Mouse (Mus musculus) thymus, adult 2 months (tissue): ENCODE results near the gene Nme7.

ENCODE experiments used
- CTCF ChIP-seq: fragments of 200-500 bp; IDR thresholded peaks from 2 replicates; pipeline ENCODE4 v1.5.1; 2012; ENCODE audit warnings: mild to moderate bottlenecking, control low read depth, low read length, moderate library complexity, borderline replicate concordance; ENCODE audit not compliant: control insufficient read depth, poor library complexity, insufficient read depth; ENCODE audit errors: extremely low read depth
- POLR2A ChIP-seq: fragments of 200-500 bp; IDR thresholded peaks from 2 replicates; pipeline ENCODE4 v1.6.1; 2012; ENCODE audit warnings: mild to moderate bottlenecking, low read length, control low read depth, moderate library complexity; ENCODE audit not compliant: control insufficient read depth, poor library complexity, insufficient read depth; ENCODE audit errors: extremely low read depth

DNA sequence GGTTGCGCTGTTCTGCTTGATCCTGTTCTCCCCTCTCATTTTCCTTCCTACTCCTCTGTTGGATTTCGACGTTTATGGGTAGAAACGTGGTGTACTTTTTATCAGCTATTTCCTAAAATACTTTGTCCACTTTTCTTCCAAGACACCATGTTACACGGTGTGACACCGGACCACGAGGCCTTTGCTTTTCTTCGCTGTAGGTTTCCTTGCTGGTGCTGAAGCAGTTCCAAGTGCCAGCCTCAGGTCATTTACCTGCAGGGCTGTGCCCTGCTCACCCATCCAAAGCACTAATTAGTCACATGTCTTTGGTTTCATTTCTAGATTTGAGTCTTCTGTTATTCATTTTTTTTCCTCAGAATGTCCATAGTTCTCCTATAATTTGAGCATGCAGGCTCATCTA, 79.7 kb downstream of the Nme7 start:
- TF ChIP-seq POLR2A (no peak), CTCF (no peak)
